Comparison of ENCODE assay signal across 13 mouse cellular contexts in genomic region chr13:90724598-90724997, GRCm38 (mm10).
"Had no signal": no experiment of that assay in that cellular context is flagged by ENCODE, and none has a peak within 500 bp of the region (broad histone marks: within the 10 kb centered on the region; RNA-seq: fewer than 3 reads in every experiment).

No protein-coding gene starts in this region.

- H3K4me2 ChIP-seq: kidney, embryonic 15.5 days; liver, embryonic 11.5 days; midbrain, embryonic 11.5 days had no signal

- H3K27ac ChIP-seq: left cerebral cortex, adult 2 months; liver, embryonic 14.5 days had no signal

- H3K4me3 ChIP-seq: kidney, embryonic 15.5 days; left cerebral cortex, adult 2 months had no signal

- DNase-seq: kidney, adult 8-10 months; kidney, postnatal 10 days; layer of hippocampus, postnatal 36 days; lung, adult 18-20 months; lung, postnatal 14 days; midbrain, embryonic 14.5 days; thymus, adult 18-20 months; thymus, postnatal 36 days had no signal

- H3K36me3 ChIP-seq: kidney, embryonic 15.5 days had no signal

- H3K9ac ChIP-seq: kidney, embryonic 15.5 days; liver, embryonic 14.5 days had no signal

- H3K27me3 ChIP-seq: kidney, embryonic 15.5 days had no signal

- H3K9me3 ChIP-seq: kidney, embryonic 15.5 days had no signal
